14 mouse cellular contexts compared by ENCODE assay signal in the genomic region with DNA sequence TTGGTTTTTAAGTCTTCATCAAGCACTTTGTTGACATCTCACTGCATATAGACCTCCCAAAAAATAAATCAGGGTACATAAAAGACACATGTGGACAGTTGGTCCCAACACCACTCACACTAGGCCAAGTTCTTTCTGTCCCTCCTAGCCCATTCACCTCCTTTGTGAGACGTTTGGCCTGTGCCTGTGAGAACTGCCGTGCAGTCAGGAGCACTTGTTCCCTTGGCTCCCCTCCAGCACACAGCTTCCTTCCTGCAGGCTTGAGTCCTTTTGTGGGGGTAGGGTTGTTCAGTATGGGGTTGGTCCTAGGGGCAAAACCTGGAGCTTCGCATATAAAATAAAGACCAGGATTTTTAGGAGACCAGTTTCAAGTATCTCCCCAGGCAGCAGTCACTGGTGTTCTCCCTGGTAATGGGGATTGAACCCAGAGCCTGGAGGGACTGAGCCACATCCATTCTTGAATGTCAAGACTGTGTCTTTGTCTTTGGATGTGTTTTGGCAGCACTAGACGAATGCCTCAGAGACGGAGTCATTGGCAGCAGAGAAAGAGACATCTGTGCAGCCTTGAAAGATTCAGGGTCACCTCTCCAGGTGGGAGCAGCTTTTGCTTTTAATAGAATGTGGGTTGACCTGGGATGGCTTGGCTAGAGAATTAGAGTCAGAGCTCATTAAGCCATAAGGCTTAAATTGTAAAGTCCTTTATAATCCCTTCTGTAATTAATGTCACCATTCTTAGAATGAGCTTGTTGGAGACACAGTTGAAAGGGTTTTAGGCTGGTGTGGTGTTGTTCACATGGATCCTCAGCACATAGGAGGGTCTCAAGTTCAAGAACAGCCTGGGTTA. TPM values are rescaled to one million over a fixed set of nuclear protein-coding genes. Genes with fewer than 3 reads are reported as not detected.
DNase-seq lines count a peak whose midpoint lies in the region; ATAC-seq lines count a peak whose summit lies in the region.
"Had no signal": no experiment of that assay in that cellular context is flagged by ENCODE, and none has a peak within 500 bp of the region (broad histone marks: within the 10 kb centered on the region; RNA-seq: fewer than 3 reads in every experiment).

No protein-coding gene starts in this region.

- H3K4me2 ChIP-seq in hindbrain, embryonic 15.5 days, result no peak overlapping the region
- no peak overlapping the region for H3K4me2 ChIP-seq in neural tube, embryonic 13.5 days
- no peak overlapping the region for H3K4me2 ChIP-seq in heart, embryonic 15.5 days
- H3K4me2 ChIP-seq: kidney, embryonic 15.5 days; lung, embryonic 15.5 days had no signal

- no peak overlapping the region for H3K27ac ChIP-seq in hindbrain, embryonic 15.5 days (replicated peaks)
- no peak overlapping the region for H3K27ac ChIP-seq in hindbrain, embryonic 10.5 days
- H3K27ac ChIP-seq in neural tube, embryonic 13.5 days (replicated peaks), result no peak overlapping the region
- 0 out of 2 replicates have a peak overlapping the region, but pooled peaks have one; percentile 11 for H3K27ac ChIP-seq in heart, embryonic 15.5 days
- H3K27ac ChIP-seq: kidney, embryonic 15.5 days had no signal

- no peaks in the 10 kb centered on the region for H3K9me3 ChIP-seq in hindbrain, embryonic 15.5 days
- H3K9me3 ChIP-seq in hindbrain, embryonic 10.5 days, result no peaks in the 10 kb centered on the region
- no peaks in the 10 kb centered on the region for H3K9me3 ChIP-seq in neural tube, embryonic 13.5 days
- H3K9me3 ChIP-seq in heart, embryonic 15.5 days (replicated peaks), result no peaks in the 10 kb centered on the region
- H3K9me3 ChIP-seq: G1E; kidney, embryonic 15.5 days; lung, embryonic 15.5 days had no signal

- no peak overlapping the region for H3K4me3 ChIP-seq in hindbrain, embryonic 15.5 days
- no peak overlapping the region for H3K4me3 ChIP-seq in hindbrain, embryonic 10.5 days
- H3K4me3 ChIP-seq in neural tube, embryonic 13.5 days, result no peak overlapping the region
- no peak overlapping the region for H3K4me3 ChIP-seq in heart, embryonic 15.5 days
- H3K4me3 ChIP-seq: kidney, embryonic 15.5 days; lung, embryonic 15.5 days had no signal

- 0 out of 2 replicates have a peak, but pooled peaks have one; percentile 51 for ATAC-seq in hindbrain, embryonic 15.5 days (ENCODE audit: low FRiP score, low read depth)
- peak; percentile 19; the same call in 1 of the 2 replicates for ATAC-seq in neural tube, embryonic 13.5 days (ENCODE audit: low read depth)
- ATAC-seq in heart, embryonic 15.5 days (replicated peaks; ENCODE audit: insufficient number of reproducible peaks, insufficient read depth, low FRiP score, low read depth), result no peak

- no peaks in the 10 kb centered on the region for H3K27me3 ChIP-seq in hindbrain, embryonic 15.5 days
- H3K27me3 ChIP-seq in hindbrain, embryonic 10.5 days (ENCODE audit: insufficient read depth, poor library complexity, severe bottlenecking), result no peaks in the 10 kb centered on the region
- H3K27me3 ChIP-seq in neural tube, embryonic 13.5 days, result no peaks in the 10 kb centered on the region
- no peaks in the 10 kb centered on the region for H3K27me3 ChIP-seq in heart, embryonic 15.5 days
- H3K27me3 ChIP-seq: kidney, embryonic 15.5 days; lung, embryonic 15.5 days had no signal

- no peak overlapping the region for H3K9ac ChIP-seq in hindbrain, embryonic 15.5 days
- H3K9ac ChIP-seq in neural tube, embryonic 13.5 days, result no peak overlapping the region
- H3K9ac ChIP-seq in heart, embryonic 15.5 days, result no peak overlapping the region
- H3K9ac ChIP-seq: kidney, embryonic 15.5 days; lung, embryonic 15.5 days had no signal

- H3K4me1 ChIP-seq in hindbrain, embryonic 15.5 days (replicated peaks), result no peaks in the 10 kb centered on the region
- H3K4me1 ChIP-seq in hindbrain, embryonic 10.5 days (replicated peaks), result no peaks in the 10 kb centered on the region
- no peaks in the 10 kb centered on the region for H3K4me1 ChIP-seq in neural tube, embryonic 13.5 days (replicated peaks)
- peaks cover 6% of the 10 kb centered on the region; the same call in 1 of the 2 replicates for H3K4me1 ChIP-seq in heart, embryonic 15.5 days (replicated peaks)
- H3K4me1 ChIP-seq: kidney, embryonic 15.5 days; lung, embryonic 15.5 days had no signal

- DNase-seq in hindbrain, embryonic 10.5 days (ENCODE audit: low spot score), result no peak
- DNase-seq in neural tube, embryonic 10.5 days (ENCODE audit: extremely low spot score, low spot score), result no peak
- DNase-seq in naive thymus-derived CD4-positive, alpha-beta T cell, adult 2 months (ENCODE audit: low read depth), result peak; percentile 48
- no peak for DNase-seq in spleen, adult 12 weeks (ENCODE audit: low spot score)
- DNase-seq in kidney, postnatal 14 days, result no peak
- DNase-seq: cerebellum, adult 11 months; gastrocnemius, postnatal 14 days; thymus, postnatal 25 days had no signal

- H3K36me3 ChIP-seq in hindbrain, embryonic 15.5 days, result peaks cover 56% of the 10 kb centered on the region
- H3K36me3 ChIP-seq in hindbrain, embryonic 10.5 days, result peaks cover 100% of the 10 kb centered on the region
- peaks cover 98% of the 10 kb centered on the region for H3K36me3 ChIP-seq in neural tube, embryonic 13.5 days
- peaks cover 65% of the 10 kb centered on the region for H3K36me3 ChIP-seq in heart, embryonic 15.5 days

- 59% methylated on average over 5 of the region's 5 CpGs for WGBS in hindbrain, embryonic 15.5 days
- WGBS in hindbrain, embryonic 10.5 days, result 89% methylated on average over 5 of the region's 5 CpGs
- 67% methylated on average over 5 of the region's 5 CpGs for whole genome bisulfite sequencing in neural tube, embryonic 13.5 days
- 55% methylated on average over 5 of the region's 5 CpGs for WGBS in heart, embryonic 15.5 days

RNA-seq across cellular contexts. Expression of a gene that starts 16.3 kb away (rescaled TPM):
- polyA plus RNA-seq in hindbrain, embryonic 15.5 days (2015; fragmentation: Nextera tagmentation; extraction: Ambion mirVana), result 0.48 and 0.49 TPM in 2 replicates
- polyA plus RNA-seq in hindbrain, embryonic 10.5 days (2016; fragmentation: Nextera tagmentation; extraction: Ambion mirVana), result 0.30 and 0.37 TPM in 2 replicates
- 0.38 and 0.59 TPM in 2 replicates for polyA plus RNA-seq in neural tube, embryonic 13.5 days (2015; fragmentation: Nextera tagmentation; extraction: Ambion mirVana)
- 0.04 and 0.26 TPM in 2 replicates for polyA plus RNA-seq in heart, embryonic 15.5 days (2015; fragmentation: Nextera tagmentation; extraction: Ambion mirVana)
- polyA plus RNA-seq: G1E had no signal

RNA-seq across cellular contexts. Expression of a gene that starts 16.6 kb away (rescaled TPM):
- 35.1 and 36.3 TPM in 2 replicates for polyA plus RNA-seq in hindbrain, embryonic 15.5 days (2015; fragmentation: Nextera tagmentation; extraction: Ambion mirVana)
- polyA plus RNA-seq in hindbrain, embryonic 10.5 days (2016; fragmentation: Nextera tagmentation; extraction: Ambion mirVana), result 73.4 and 99.0 TPM in 2 replicates
- polyA plus RNA-seq in neural tube, embryonic 13.5 days (2015; fragmentation: Nextera tagmentation; extraction: Ambion mirVana), result 33.1 and 40.4 TPM in 2 replicates
- polyA plus RNA-seq in heart, embryonic 15.5 days (2015; fragmentation: Nextera tagmentation; extraction: Ambion mirVana), result 29.2 and 31.7 TPM in 2 replicates
